Mouse (Mus musculus) subcutaneous adipose tissue, adult 2 months (tissue): ENCODE results near the gene Bcl7b. TPM values are rescaled to one million over a fixed set of nuclear protein-coding genes. Genes with fewer than 3 reads are reported as not detected.

ENCODE experiments used
- polyA plus RNA-seq: library from polyadenylated mRNA; depleted of rRNA; stranded (reverse); fragments of >200 nt; gene quantifications from 2 replicates; pipeline ENCODE4 v1.2.3, GENCODE M21; 2012; ENCODE audit warnings: low replicate concordance; rRNA removed

Bcl7b gene
- 49.5 and 50.4 TPM in 2 replicates for polyA plus RNA-seq

DNA sequence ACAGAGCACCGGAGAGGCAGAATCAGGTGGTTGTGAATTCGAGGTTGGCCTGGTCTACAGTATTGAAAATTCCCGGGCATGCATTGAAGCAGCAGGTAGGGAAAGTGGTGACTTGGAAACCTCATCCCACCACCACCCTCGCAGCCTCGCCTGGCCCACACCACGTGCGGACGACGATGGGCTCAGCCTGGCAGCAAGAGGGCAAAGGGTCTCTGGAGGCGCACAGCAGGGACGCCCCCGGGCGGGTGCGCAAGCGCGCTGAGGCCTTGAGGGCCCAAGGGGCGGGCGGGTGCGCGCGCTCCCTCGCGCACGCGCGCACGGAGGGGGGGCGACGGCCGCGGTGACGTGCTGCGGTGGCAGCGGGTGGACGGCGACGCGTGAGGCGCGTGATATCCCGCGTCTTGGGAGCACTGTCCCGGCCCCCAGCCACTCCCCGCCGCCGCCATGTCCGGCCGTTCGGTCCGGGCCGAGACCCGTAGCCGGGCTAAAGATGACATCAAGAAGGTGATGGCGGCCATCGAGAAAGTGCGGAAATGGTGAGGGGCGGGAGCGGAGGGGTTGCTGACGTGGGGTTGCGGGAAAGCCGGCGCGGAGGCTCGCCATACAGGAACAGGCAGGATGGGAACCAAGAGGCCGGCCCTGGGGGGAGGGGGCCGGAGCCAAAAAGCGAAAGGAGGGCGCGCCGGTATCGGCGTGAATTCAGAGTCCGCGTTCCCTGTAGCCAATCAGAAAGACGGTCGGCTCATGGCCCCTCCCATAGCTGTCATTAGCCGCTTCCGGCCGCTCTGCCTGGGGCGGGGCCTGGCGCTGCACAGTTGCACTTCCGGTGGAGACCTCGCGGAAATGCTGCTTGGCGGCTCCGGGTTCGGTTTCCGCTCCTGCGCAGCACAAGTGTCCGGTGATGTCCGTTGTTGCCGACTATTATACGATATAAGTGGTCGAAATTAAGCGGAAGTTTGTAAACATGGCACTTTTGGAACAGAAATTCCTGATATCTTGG lies at the start of gene Bcl7b:
TSS of gene Bcl7b (plus strand) at position 221 of the 1,000 bp plus-strand sequence.

DNA sequence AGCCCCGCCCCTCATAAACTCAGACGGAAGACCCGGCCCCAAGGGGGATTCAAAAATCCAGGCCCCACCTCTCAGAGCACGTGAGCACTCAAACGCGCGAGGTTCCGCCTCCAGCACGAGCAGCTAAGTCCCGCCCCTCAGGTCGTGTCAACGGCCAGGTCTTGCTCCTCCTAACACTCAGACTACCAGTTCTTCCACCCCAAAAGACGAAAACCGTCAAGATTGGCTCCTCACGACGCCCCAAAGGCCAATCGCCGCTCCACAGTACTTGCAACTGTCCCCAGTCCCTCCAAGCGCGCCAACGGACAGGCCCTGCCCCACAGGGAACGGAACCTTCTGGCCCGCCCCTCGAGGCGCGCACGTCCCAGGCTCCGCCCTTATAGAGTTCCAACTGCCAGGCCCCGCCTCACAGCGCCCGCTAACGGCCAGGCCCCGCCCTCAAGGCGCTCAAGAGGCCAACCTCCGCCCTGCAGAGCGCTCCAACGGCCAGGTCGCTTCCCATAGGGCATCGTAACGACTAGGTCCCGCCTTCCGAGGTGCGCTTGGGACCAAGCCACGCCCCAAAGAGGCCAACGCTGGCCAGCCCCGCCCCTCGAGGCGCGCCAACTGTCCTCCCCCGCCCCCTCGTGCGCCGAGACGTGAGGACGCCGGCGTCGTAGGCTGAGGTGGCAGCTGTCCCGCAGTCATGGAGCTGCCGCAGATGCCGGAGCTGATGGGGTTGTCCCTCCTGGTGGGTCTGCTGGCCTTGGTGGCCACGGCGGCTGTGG lies 18.8 kb upstream of the Bcl7b start, which contains the start of gene Tbl2:
TSS of gene Tbl2 (plus strand) at position 605 of the 767 bp plus-strand sequence.

DNA sequence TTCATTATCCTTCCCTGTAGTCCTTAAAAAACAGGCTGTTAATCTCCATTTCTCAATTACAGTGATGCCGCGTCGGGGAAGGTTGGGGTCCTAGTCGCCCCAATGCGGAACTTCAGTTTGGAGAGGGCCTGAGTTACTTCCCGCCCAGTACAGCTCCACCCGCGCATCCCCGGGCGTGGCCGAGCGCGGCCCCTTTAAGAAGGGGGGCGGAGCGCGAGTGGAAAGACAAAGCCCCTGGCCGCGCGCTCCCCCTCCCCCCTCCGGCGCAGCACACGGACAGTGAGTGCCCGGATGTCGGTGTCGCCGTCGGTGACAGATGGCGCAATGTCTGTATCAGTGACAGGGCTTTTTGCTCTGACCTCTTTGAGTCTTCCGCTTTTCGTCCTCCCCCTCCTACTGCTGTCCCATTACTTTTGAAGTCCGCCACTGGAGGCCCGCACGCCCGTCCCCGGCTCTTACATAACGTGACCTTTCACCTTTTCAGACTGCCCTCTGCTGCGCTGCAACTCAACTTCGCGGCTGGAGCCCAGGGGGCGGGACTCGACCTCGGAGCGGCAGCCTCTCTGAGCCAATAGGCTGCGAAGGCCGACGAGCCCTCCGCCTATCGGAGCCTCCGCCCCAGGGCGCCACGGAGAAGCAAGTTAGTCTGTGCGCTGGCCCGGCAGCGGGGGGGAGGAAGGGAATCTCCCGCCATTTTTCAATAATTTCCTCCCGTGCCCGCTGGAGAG lies 18.7 kb downstream of the Bcl7b start, which contains the start of gene Baz1b:
TSS of gene Baz1b (plus strand) at position 644 of the 728 bp plus-strand sequence.

Other genes with a start within 250 kb of the Bcl7b start
- gene Mettl27, start 235.9 kb upstream of the Bcl7b start, polyA plus RNA-seq = 35.4 and 38.5 TPM in 2 replicates
- gene Cldn4, start 221.3 kb upstream of the Bcl7b start, polyA plus RNA-seq = 0.26 and 41.1 TPM in 2 replicates
- 0.53 and 154 TPM in 2 replicates for gene Cldn3, start 182.1 kb upstream of the Bcl7b start, polyA plus RNA-seq
- 117 and 142 TPM in 2 replicates for gene Abhd11, start 159.1 kb upstream of the Bcl7b start, polyA plus RNA-seq
- 9.5 and 18.6 TPM in 2 replicates for gene Stx1a, start 144.8 kb upstream of the Bcl7b start, polyA plus RNA-seq
- gene Dnajc30, start 104.1 kb upstream of the Bcl7b start, polyA plus RNA-seq = 29.4 and 30.9 TPM in 2 replicates
- gene Bud23, start 103.3 kb upstream of the Bcl7b start, polyA plus RNA-seq = 42.3 and 66.1 TPM in 2 replicates
- 1.4 and 9.3 TPM in 2 replicates for gene Vps37d, start 90.0 kb upstream of the Bcl7b start, polyA plus RNA-seq
- 112 and 197 TPM in 2 replicates for gene Mlxipl, start 78.4 kb upstream of the Bcl7b start, polyA plus RNA-seq
- 16.2 and 19.8 TPM in 2 replicates for gene Tbl2, start 18.6 kb upstream of the Bcl7b start, polyA plus RNA-seq
- 23.8 and 40.6 TPM in 2 replicates for gene Baz1b, start 19.0 kb downstream of the Bcl7b start, polyA plus RNA-seq
- gene Fzd9, start 82.9 kb downstream of the Bcl7b start, polyA plus RNA-seq = 0.11 and 0.36 TPM in 2 replicates
- gene Fkbp6, start 181.8 kb downstream of the Bcl7b start, polyA plus RNA-seq = 0.09 TPM in 1 of 2 replicates, not detected in the other
- gene Trim50, start 185.0 kb downstream of the Bcl7b start, polyA plus RNA-seq = 0.08 TPM in 1 of 2 replicates, not detected in the other
- gene Nsun5, start 201.7 kb downstream of the Bcl7b start, polyA plus RNA-seq = 23.8 and 52.7 TPM in 2 replicates
- 11.0 and 21.1 TPM in 2 replicates for gene Pom121, start 226.3 kb downstream of the Bcl7b start, polyA plus RNA-seq